Mouse (Mus musculus) kidney, postnatal 0 days (tissue): ENCODE data around the gene Pmepa1. TPM values are rescaled to one million over a fixed set of nuclear protein-coding genes. Genes with fewer than 3 reads are reported as not detected.

Source experiments
- ATAC-seq: fragments of 200-750 bp; cut with Nextera tagmentation; replicated peaks from 2 replicates; pipeline ENCODE4 v1.8.0; 2017; ENCODE audit warnings: low read depth, moderate number of reproducible peaks, moderate TSS enrichment, moderate library complexity; ENCODE audit not compliant: low FRiP score
- DNase-seq: peaks from one replicate; pipeline ENCODE4 v3.0.0-alpha.2; 2016; ENCODE audit warnings: low spot score
- H3K27ac ChIP-seq: fragments of 300-500 bp; sonication (generic); 2 replicates; pipeline ENCODE4 v1.5.1; 2014; ENCODE audit warnings: mild to moderate bottlenecking
- H3K27me3 ChIP-seq: fragments of 300-500 bp; sonication (generic); 2 replicates; pipeline ENCODE4 v1.6.1; 2014; ENCODE audit warnings: low read length, mixed read lengths; ENCODE audit not compliant: insufficient read depth
- H3K36me3 ChIP-seq: fragments of 300-500 bp; sonication (generic); 2 replicates; pipeline ENCODE4 v1.6.1; 2014; ENCODE audit warnings: low read length, mixed read lengths; ENCODE audit not compliant: insufficient read depth
- H3K4me1 ChIP-seq: fragments of 300-500 bp; sonication (generic); replicated peaks from 2 replicates; pipeline ENCODE4 v1.6.1; 2014; ENCODE audit warnings: antibody characterized with exemption, low read length, mixed read lengths; ENCODE audit not compliant: insufficient read depth
- H3K4me2 ChIP-seq: fragments of 300-500 bp; sonication (generic); 2 replicates; pipeline ENCODE4 v1.6.1; 2014; ENCODE audit warnings: mild to moderate bottlenecking, low read length, moderate library complexity, mixed read lengths
- H3K4me3 ChIP-seq: fragments of 300-500 bp; sonication (generic); replicated peaks from 2 replicates; pipeline ENCODE4 v1.5.1; 2014; ENCODE audit warnings: low read depth, low read length
- H3K9ac ChIP-seq: fragments of 300-500 bp; sonication (generic); 2 replicates; pipeline ENCODE4 v1.6.1; 2014; ENCODE audit warnings: low read depth, low read length
- H3K9me3 ChIP-seq: fragments of 300-500 bp; sonication (generic); replicated peaks from 2 replicates; pipeline ENCODE4 v1.6.1; 2016; ENCODE audit warnings: low read length, inconsistent platforms, mixed read lengths
- CTCF ChIP-seq: IDR thresholded peaks from 2 replicates; pipeline ENCODE4 v1.5.1; 2016; ENCODE audit warnings: antibody characterized with exemption, low read depth, mild to moderate bottlenecking, moderate library complexity
- WGBS: fragments of 180-500 bp; shearing (Covaris S2); extraction: QIAGEN DNeasy Blood & Tissue Kit; methylation state at CpG from one replicate; pipeline ENCODE4 v1.1.7; 2014; 5-methylcytosine and 5-hydroxymethylcytosine counted together
- polyA plus RNA-seq: library from polyadenylated mRNA; unstranded; fragments of >200 nt; fragmentation: Nextera tagmentation; extraction: Ambion mirVana; gene quantifications from 2 replicates; pipeline ENCODE4 v1.2.1, GENCODE M21; 2015

Gene Pmepa1
- polyA plus RNA-seq, 1 experiment from 2014 or later, result 5.8 TPM

DNA sequence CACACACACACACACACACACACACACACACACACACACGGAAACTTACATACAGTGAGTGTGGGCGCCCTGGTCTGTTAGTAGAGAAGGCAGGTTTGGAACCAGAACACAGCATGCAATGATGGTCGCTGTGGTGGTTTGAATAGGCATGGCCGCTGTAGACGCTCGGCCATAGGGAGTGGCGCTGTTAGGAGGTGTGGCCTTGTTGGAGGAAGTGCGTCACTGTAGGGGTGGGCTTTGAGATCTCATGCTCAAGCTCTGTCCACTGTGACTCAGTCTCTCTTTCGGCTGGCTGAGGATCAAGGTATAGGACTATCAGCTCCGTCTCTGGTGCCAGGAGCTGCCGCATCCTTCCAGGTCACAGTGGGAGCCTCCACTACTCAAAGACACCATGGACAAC lies 14.6 kb upstream of the Pmepa1 start:
- ATAC-seq, result no peak
- Histone ChIP-seq H3K27me3 (no peaks in the 10 kb centered on the region), H3K4me3 (no peak overlapping the region), H3K27ac (no peak overlapping the region), H3K4me2 (no peak overlapping the region), H3K36me3 (no peaks in the 10 kb centered on the region), H3K9me3 (no peaks in the 10 kb centered on the region), H3K9ac (no peak overlapping the region), H3K4me1 (no peaks in the 10 kb centered on the region)
- no peak for TF ChIP-seq CTCF
- DNase-seq, result no peak
- 97% methylated on average over 11 of the region's 11 CpGs for WGBS

DNA sequence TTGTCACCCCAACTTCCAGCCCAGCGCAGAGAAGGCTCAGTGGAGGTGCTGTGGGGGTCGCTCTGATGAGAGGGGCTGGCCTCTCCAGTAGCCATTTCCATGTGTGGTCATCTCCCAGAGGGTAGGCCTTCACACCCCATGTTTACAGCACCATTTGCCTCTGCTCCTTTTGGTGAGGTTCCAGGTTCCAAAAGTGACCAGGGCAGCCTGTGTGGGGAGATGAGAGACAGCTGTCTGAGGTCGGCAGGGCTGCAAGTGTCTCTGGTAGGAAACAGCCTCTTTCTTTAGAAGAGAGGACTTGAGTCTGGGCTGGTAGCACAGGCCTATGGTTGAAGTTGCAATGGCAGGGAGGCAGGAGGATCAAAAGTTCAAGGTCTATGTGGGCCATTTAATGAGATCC lies 13.6 kb upstream of the Pmepa1 start:
- Histone ChIP-seq H3K36me3 (no peaks in the 10 kb centered on the region), H3K9me3 (no peaks in the 10 kb centered on the region), H3K9ac (no peak overlapping the region), H3K27me3 (no peaks in the 10 kb centered on the region), H3K27ac (no peak overlapping the region), H3K4me1 (no peaks in the 10 kb centered on the region), H3K4me2 (no peak overlapping the region), H3K4me3 (no peak overlapping the region)
- TF ChIP-seq CTCF, result no peak
- 44% methylated on average over 3 of the region's 3 CpGs for WGBS
- DNase-seq (no peak), ATAC-seq (no peak)

DNA sequence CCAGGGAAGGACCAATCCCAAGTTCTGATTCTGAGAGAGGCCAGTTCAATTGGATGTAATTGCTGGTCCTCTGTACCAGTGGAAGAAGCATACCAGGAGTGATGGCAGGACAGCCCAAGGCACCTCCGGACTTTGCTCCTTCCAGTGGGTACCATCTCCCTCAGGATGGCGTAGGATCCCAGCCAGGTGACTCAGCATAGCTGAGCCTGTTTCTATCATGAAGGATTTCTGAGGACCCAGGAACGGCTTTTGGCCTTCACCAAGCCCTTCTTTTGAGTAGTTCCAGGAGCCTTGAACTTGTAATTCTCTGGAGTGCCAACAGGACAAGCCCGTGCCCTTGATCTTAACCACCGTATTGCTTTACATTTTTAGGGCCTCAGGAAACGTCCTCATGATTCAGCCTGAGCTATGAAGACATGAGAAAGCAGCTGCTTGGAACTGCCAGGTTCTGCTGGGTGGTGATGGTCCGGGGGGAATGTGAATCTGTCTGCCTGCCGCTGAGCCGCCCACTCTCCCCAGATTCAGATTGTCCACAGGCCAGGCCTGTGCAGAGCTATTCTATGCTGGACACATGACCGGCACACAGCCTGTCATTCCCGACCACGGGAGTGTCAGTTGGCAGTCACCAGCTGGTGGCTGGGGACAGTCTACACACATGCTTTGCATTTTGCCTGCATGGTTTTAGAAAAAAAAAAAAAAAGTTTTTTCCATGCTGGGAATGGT lies 9.6 kb upstream of the Pmepa1 start:
- ATAC-seq, result no peak
- DNase-seq, result no peak
- H3K4me3 ChIP-seq, result no peak overlapping the region
- H3K36me3 ChIP-seq, result no peaks in the 10 kb centered on the region
- H3K9ac ChIP-seq, result no peak overlapping the region
- no peaks in the 10 kb centered on the region for H3K9me3 ChIP-seq
- TF ChIP-seq CTCF, result no peak
- H3K4me1 ChIP-seq, result no peaks in the 10 kb centered on the region; the same call in 1 of the 2 replicates
- no peak overlapping the region for H3K27ac ChIP-seq
- WGBS, result 86% methylated on average over 12 of the region's 12 CpGs
- H3K27me3 ChIP-seq, result no peaks in the 10 kb centered on the region
- H3K4me2 ChIP-seq, result no peak overlapping the region

DNA sequence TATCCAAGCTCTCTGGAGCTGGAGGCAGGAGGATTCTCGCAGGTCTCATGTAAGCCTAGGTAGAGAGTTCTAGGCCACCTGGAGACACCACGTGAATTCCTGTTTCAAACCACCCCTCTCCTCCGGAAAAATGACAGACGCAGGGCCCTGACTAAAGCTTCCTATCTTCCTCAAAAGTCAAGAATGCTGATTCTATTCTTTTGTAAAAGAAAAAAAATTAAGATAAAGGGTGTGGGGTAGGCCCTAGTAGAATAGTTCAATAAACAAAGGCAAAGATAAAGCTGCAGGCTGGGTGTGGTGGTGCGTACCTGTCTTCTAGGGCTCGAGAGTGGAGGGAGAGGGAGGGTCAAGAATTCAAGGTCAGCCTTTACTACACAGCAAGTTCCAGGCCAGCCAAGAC lies 8.4 kb upstream of the Pmepa1 start:
- H3K27me3 ChIP-seq, result no peaks in the 10 kb centered on the region
- 79% methylated on average over 6 of the region's 6 CpGs for WGBS

DNA sequence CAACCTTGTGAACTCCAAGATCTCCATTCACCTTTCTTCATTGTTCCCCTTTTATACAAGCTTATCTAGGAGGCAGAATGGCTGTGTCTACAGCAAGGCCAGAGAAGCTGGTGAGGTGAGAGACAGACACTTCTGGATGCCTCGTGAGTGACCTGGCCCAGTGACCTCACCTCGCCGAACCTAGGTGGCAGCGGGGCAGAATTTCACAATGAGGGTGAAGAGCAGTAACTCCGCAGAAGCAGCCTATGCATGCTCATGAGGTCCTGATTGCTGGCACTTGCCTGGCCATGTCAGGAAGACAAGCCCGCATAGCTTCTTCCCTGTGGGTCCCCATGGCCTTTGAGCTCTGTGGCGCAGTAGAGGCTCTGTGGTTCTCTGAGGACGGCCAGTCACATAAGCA lies 5.9 kb upstream of the Pmepa1 start:
- DNase-seq (no peak), ATAC-seq (no peak)
- Histone ChIP-seq H3K4me1 (peaks cover 8% of the 10 kb centered on the region), H3K4me3 (no peak overlapping the region), H3K36me3 (no peaks in the 10 kb centered on the region), H3K27ac (no peak overlapping the region), H3K4me2 (no peak overlapping the region), H3K9me3 (no peaks in the 10 kb centered on the region), H3K27me3 (no peaks in the 10 kb centered on the region), H3K9ac (no peak overlapping the region)
- no peak for TF ChIP-seq CTCF
- 85% methylated on average over 8 of the region's 8 CpGs for whole genome bisulfite sequencing

More for the DNA sequence above, 8.4 kb upstream of the Pmepa1 start:
- Histone ChIP-seq H3K4me3 (no peak overlapping the region), H3K9me3 (no peaks in the 10 kb centered on the region), H3K4me1 (no peaks in the 10 kb centered on the region; the same call in 1 of the 2 replicates), H3K4me2 (no peak overlapping the region), H3K27ac (no peak overlapping the region), H3K36me3 (no peaks in the 10 kb centered on the region), H3K9ac (no peak overlapping the region)
- no peak for TF ChIP-seq CTCF
- no peak for ATAC-seq
- no peak for DNase-seq

DNA sequence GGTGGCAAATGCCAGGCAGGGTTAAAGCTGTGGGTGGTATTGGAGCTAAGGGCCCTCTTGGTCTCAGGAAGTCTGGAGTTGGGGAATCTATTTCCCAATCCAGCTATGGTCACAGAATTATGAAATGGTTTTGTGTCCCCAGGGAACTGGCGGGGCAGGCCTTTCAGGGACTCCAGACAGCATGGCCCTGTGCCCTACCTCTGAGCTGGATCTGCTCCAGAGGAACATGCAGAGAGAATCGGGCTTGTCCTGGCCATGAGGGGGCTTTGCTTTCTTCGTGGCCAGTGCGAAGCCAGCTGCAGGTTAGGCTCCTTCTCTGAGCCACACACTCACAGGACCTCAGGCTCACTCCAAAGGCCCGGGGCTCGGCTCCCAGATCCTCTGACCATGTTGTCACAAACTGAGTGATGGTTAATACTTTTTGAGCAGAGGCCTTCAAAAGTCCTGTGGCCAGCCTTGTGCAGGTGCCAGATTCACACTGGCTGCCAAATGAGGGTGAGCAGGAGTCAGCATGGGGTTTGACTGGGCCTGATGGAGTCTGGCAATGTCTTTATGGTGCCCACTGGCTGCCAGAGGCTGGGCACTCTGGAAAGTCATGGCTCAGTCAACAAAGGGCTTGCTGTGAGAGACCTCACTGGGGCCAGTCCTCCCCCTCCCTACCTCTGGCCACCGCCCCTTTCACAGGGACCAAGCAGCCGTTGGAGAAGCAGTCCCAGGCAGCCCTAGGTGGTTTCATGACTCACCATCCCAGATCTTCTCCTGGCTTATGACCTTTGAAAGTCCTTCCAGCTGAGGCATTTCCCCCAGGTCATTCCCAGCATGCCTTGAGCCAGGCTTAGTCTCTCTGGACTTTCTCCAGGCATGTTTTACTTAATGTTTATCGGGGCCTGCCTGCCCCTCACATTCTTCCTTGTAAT lies 4.9 kb upstream of the Pmepa1 start:
- peaks cover 11% of the 10 kb centered on the region for H3K4me1 ChIP-seq
- H3K4me3 ChIP-seq, result no peak overlapping the region
- WGBS, result 61% methylated on average over 9 of the region's 9 CpGs
- no peak overlapping the region for H3K4me2 ChIP-seq
- peak; percentile 68; the same call in 1 of the 2 replicates for ATAC-seq
- no peak for DNase-seq
- no peak for TF ChIP-seq CTCF
- H3K27ac ChIP-seq, result 0 out of 2 replicates have a peak overlapping the region, but pooled peaks have one; percentile 31
- no peaks in the 10 kb centered on the region for H3K9me3 ChIP-seq
- no peaks in the 10 kb centered on the region for H3K36me3 ChIP-seq
- H3K27me3 ChIP-seq, result no peaks in the 10 kb centered on the region
- H3K9ac ChIP-seq, result no peak overlapping the region
